Mouse (Mus musculus) liver, postnatal 0 days (tissue): Measurements from ENCODE around the gene Tbccd1.

Experiments used
- CTCF ChIP-seq: sonication (generic); IDR thresholded peaks from 2 replicates; pipeline ENCODE4 v1.5.1; 2016; ENCODE audit warnings: antibody characterized with exemption, low read depth
- EP300 ChIP-seq: IDR thresholded peaks from 2 replicates; pipeline ENCODE4 v1.6.1; 2016; ENCODE audit warnings: antibody characterized with exemption, low read depth, mild to moderate bottlenecking

- TF ChIP-seq CTCF (no peak), EP300 (no peak)
Observed at GRCm38 (mm10) chr16:22880900-22881299, 23.4 kb upstream of the Tbccd1 start.
